Mouse (Mus musculus): ENCODE measurements around the gene Steap4. TPM values are rescaled to one million over a fixed set of nuclear protein-coding genes. Genes with fewer than 3 reads are reported as not detected.
"Not testable (repeated sequence)": the region's sequence is repeated elsewhere in the genome, so short reads cannot be mapped to it uniquely, and the experiment has no call there.

The Steap4 gene
- total and polyA plus RNA-seq, 3 experiments, result 23.4 to 29.3 (median 24.6) TPM

DNA sequence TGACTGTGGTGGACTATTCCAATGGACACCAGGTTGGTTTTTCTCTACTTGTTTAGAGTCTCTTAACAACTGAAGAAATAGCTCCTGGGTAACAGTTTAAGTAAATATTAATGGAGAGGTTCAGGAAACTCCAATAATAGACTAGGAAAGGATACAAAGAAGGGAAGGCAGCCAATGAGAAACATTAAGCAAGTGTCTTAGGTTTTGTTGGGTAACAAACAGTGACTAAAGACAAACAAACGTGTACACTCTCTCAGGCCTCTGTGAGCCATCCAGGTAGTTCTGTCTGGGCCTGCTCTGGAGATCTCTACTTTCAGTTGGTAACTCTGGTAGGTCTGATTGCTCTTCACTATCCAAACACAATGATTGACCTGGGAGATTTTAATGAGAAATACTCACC lies 37.5 kb upstream of the Steap4 start:
- Histone ChIP-seq H3K9ac (ENCODE audit: low read depth, low read length) (no peak overlapping the region), H3K27ac (no peak overlapping the region), H3K4me1 (ENCODE audit: control insufficient read depth, insufficient read depth, low read length) (peaks cover 1% of the 10 kb centered on the region; the same call in 1 of the 2 replicates), H3K36me3 (ENCODE audit: control insufficient read depth, insufficient read depth, low read length) (no peaks in the 10 kb centered on the region), H3K27me3 (ENCODE audit: control insufficient read depth, insufficient read depth, low read length) (no peaks in the 10 kb centered on the region), H3K4me3 (no peak overlapping the region), H3K79me2 (replicated peaks; ENCODE audit: control insufficient read depth, insufficient read depth, low read length) (no peaks in the 10 kb centered on the region)
- intact Hi-C loops (cut with DNase I), result no loop called here
- TF ChIP-seq EP300 (IDR thresholded peaks at IDR 0.05; ENCODE audit: insufficient read depth, low read depth, low read length) (no peak), POLR2A (IDR thresholded peaks at IDR 0.05; ENCODE audit: insufficient read depth, low read depth, low read length) (no peak), CTCF (IDR thresholded peaks at IDR 0.05) (no peak)
- 63% methylated on average over 1 of the region's 1 CpGs for WGBS
- DNase-seq, result no peak

DNA sequence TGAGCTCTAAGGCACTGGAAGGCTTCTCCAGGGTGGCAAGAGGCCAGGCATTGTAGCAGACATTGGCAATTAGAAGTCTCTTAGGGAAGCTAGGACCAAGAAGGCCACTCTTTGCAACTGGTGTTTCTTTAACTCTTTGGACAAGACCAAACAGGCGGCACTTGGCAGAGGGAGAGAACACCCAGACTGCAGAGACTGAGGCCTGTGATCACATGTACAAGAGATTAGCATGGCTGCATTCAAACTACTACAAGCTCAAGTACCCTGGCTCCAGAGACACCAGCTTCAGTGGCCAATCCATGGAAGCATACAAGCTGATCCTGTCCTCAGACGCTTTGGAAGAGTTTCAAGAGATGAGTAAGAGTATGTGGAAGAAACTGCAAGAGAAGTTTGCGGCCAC lies 36.6 kb upstream of the Steap4 start:
- no peak for DNase-seq
- 63% methylated on average over 3 of the region's 3 CpGs for WGBS
- Histone ChIP-seq H3K4me3 (no peak overlapping the region), H3K4me1 (ENCODE audit: control insufficient read depth, insufficient read depth, low read length) (no peaks in the 10 kb centered on the region), H3K36me3 (ENCODE audit: control insufficient read depth, insufficient read depth, low read length) (no peaks in the 10 kb centered on the region), H3K9ac (ENCODE audit: low read depth, low read length) (no peak overlapping the region), H3K27me3 (ENCODE audit: control insufficient read depth, insufficient read depth, low read length) (no peaks in the 10 kb centered on the region), H3K27ac (no peak overlapping the region), H3K79me2 (replicated peaks; ENCODE audit: control insufficient read depth, insufficient read depth, low read length) (no peaks in the 10 kb centered on the region)
- intact Hi-C loops (cut with DNase I), result no loop called here
- TF ChIP-seq POLR2A (IDR thresholded peaks at IDR 0.05; ENCODE audit: insufficient read depth, low read depth, low read length) (no peak), CTCF (IDR thresholded peaks at IDR 0.05) (no peak), EP300 (IDR thresholded peaks at IDR 0.05; ENCODE audit: insufficient read depth, low read depth, low read length) (no peak)

DNA sequence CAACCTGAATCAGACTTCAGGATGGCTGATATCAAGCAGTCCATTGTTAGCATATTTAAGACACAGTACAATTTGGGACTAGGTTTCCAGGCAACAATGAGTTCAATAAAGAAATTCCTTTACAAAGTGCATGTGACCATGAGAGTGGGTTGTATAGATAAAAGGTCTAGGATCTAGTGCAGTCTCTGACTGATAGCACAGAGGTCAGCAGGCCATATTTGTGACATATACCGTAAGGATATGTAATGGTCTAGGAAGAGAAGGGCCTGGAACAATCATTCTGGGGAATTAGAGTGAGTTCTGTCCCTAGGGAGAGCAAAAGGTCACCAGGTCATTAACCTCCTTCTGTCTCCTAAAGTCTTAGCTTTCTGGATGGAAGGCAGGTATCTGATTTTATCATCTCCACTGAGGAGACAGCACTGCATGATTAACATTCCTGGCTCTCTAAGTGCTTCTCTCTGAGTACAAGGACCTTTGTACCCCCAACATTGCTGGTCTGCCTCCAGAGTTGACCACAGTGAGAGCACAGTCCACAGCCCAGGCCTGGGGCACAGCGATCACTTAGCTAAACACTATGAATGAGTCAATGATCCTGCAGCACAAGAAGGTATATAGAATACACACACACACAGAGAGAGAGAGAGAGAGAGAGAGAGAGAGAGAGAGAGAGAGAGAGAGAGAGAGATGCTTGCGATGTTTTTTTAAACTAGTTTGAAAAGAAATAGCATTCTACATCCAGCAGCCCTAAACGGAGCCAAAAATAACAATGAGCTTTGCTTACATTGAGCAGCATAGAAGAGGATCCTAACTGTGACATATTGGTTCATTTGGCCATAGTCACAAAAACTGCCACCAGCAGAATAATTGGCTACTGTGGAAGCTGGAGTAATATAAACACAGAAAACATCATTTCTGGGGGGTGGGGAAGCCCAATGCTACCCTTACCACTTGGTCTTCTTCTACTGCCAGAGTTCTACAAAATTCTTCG lies 27.7 kb upstream of the Steap4 start:
- Histone ChIP-seq H3K9ac (ENCODE audit: low read depth, low read length) (no peak overlapping the region), H3K4me3 (no peak overlapping the region), H3K27me3 (ENCODE audit: control insufficient read depth, insufficient read depth, low read length) (no peaks in the 10 kb centered on the region), H3K79me2 (replicated peaks; ENCODE audit: control insufficient read depth, insufficient read depth, low read length) (no peaks in the 10 kb centered on the region), H3K36me3 (ENCODE audit: control insufficient read depth, insufficient read depth, low read length) (no peaks in the 10 kb centered on the region), H3K4me1 (ENCODE audit: control insufficient read depth, insufficient read depth, low read length) (no peaks in the 10 kb centered on the region), H3K27ac (no peak overlapping the region)
- DNase-seq, result no peak
- WGBS, result 62% methylated on average over 5 of the region's 5 CpGs
- TF ChIP-seq CTCF (IDR thresholded peaks at IDR 0.05) (no peak), EP300 (IDR thresholded peaks at IDR 0.05; ENCODE audit: insufficient read depth, low read depth, low read length) (no peak), POLR2A (IDR thresholded peaks at IDR 0.05; ENCODE audit: insufficient read depth, low read depth, low read length) (no peak)
- intact Hi-C loops (cut with DNase I), result no loop called here

DNA sequence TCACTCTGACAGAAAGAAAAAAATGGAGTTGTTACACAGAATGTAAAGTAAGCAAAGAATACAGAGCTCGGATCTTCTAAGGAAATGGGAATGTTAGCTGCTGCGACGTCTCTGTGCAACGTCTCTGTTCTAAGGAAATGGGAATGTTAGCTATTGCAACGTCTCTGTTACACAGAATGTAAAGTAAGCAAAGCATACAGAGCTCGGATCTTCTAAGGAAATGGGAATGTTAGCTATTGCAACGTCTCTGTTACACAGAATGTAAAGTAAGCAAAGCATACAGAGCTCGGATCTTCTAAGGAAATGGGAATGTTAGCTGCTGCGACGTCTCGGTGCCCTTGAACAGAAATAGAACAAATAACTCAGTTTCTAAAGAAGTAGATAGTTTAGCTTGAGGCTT lies 26.8 kb upstream of the Steap4 start:
- H3K9ac ChIP-seq (ENCODE audit: low read depth, low read length); H3K4me1 ChIP-seq (ENCODE audit: control insufficient read depth, insufficient read depth, low read length); intact Hi-C loops (cut with DNase I); H3K36me3 ChIP-seq (ENCODE audit: control insufficient read depth, insufficient read depth, low read length); H3K27ac ChIP-seq; H3K4me3 ChIP-seq; H3K79me2 ChIP-seq (replicated peaks; ENCODE audit: control insufficient read depth, insufficient read depth, low read length); H3K27me3 ChIP-seq (ENCODE audit: control insufficient read depth, insufficient read depth, low read length); DNase-seq: not testable (repeated sequence)
- WGBS, result 39% methylated on average over 11 of the region's 11 CpGs

DNA sequence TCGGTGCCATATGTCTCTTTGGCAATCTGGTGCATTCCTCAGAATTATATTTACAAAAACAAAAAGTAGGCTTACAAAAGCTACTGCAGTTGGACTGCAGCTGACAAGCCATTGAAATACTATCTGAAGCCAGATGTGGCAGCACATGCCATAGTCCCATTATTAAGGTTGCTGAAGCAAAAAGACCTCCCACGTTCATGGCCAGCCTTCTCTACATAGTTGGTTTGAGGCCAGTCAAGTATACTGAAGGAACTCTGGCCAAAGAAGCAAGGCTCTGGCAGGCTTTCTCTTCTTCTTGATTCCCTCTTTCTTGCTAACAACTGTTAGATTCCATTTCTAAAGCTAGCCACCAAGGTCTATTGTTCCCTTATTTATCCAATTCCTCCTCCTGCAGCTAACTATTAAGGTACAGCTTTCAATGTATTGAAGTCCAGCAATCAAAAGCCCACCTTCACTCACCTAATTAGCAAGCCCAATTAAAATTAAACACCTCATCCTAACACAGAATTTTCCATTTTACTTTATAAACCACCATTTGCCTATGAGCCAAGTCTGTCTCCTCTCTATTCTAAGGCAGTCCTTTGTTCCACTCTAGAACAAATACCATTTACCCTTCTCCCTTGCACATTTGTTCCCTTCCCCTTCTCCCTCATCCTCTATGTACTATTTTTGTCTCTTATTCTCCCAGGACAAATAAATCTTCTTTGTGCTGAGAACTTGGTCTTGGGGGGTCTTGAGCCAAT lies 26.2 kb upstream of the Steap4 start:
- DNase-seq, result no peak
- Histone ChIP-seq H3K79me2 (replicated peaks; ENCODE audit: control insufficient read depth, insufficient read depth, low read length) (no peaks in the 10 kb centered on the region), H3K27ac (no peak overlapping the region), H3K4me1 (ENCODE audit: control insufficient read depth, insufficient read depth, low read length) (no peaks in the 10 kb centered on the region), H3K27me3 (ENCODE audit: control insufficient read depth, insufficient read depth, low read length) (no peaks in the 10 kb centered on the region), H3K36me3 (ENCODE audit: control insufficient read depth, insufficient read depth, low read length) (no peaks in the 10 kb centered on the region), H3K9ac (ENCODE audit: low read depth, low read length) (no peak overlapping the region), H3K4me3 (no peak overlapping the region)
- TF ChIP-seq EP300 (IDR thresholded peaks at IDR 0.05; ENCODE audit: insufficient read depth, low read depth, low read length) (no peak), CTCF (IDR thresholded peaks at IDR 0.05) (no peak), POLR2A (IDR thresholded peaks at IDR 0.05; ENCODE audit: insufficient read depth, low read depth, low read length) (no peak)
- intact Hi-C loops (cut with DNase I), result no loop called here
- 46% methylated on average over 2 of the region's 2 CpGs for WGBS

DNA sequence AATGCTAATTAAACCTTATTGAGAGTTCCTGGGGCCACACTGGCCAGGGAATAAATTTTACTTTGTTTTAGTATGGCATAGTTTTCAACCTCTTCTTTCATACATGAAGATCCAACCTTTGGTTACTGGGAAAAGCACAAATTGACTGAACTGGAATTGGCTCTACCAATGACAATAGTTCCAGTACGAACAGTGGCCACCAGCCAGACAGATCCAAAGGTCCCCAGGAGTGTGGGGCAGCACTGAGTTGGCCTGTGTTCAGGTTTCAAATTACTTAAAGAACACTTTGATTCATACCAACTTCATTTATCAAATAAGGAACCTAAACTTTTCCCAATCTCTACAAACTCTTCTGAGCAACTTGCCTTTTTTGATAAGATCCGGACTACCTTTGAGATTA lies 5.4 kb upstream of the Steap4 start:
- no peaks in the 10 kb centered on the region for H3K79me2 ChIP-seq (replicated peaks; ENCODE audit: control insufficient read depth, insufficient read depth, low read length)
- intact Hi-C loops (cut with DNase I), result no loop called here
- no peak overlapping the region for H3K9ac ChIP-seq (ENCODE audit: low read depth, low read length)
- H3K4me1 ChIP-seq (ENCODE audit: control insufficient read depth, insufficient read depth, low read length), result no peaks in the 10 kb centered on the region; the same call in 1 of the 2 replicates
- no peak overlapping the region for H3K4me3 ChIP-seq
- H3K27ac ChIP-seq, result no peak overlapping the region
- no peak for TF ChIP-seq CTCF (IDR thresholded peaks at IDR 0.05)
- TF ChIP-seq POLR2A (IDR thresholded peaks at IDR 0.05; ENCODE audit: insufficient read depth, low read depth, low read length), result no peak
- no peak for TF ChIP-seq EP300 (IDR thresholded peaks at IDR 0.05; ENCODE audit: insufficient read depth, low read depth, low read length)
- WGBS, result 71% methylated on average over 2 of the region's 2 CpGs
- H3K36me3 ChIP-seq (ENCODE audit: control insufficient read depth, insufficient read depth, low read length), result peaks cover 2% of the 10 kb centered on the region; the same call in 1 of the 2 replicates
- H3K27me3 ChIP-seq (ENCODE audit: control insufficient read depth, insufficient read depth, low read length), result no peaks in the 10 kb centered on the region
- no peak for DNase-seq

All from heart, adult 2 months (tissue).